Comparison of ENCODE assay signal across 9 mouse cellular contexts in the genomic region with DNA sequence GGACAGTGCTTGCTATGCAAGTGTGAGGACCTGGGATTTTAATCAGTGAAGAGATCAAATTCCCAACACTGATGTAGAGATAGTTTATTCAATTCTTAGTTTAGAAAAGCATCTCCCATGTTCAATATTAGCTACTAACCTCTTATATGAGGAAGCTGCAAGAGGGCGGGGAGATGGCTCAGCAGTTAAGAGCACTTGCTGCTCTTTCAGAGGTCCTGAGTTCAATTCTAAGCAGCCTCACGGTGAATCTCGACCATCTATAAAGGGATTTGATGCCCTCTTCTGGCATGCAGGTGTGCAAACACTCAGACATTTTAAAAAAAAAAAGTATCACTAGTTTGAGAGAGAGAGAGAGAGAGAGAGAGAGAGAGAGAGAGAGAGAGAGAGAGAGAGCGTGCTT. TPM values are rescaled to one million over a fixed set of nuclear protein-coding genes. Genes with fewer than 3 reads are reported as not detected.
DNase-seq lines count a peak whose midpoint lies in the region; ATAC-seq and TF ChIP-seq lines count a peak whose summit lies in the region.
"Had no signal": no experiment of that assay in that cellular context is flagged by ENCODE, and none has a peak within 500 bp of the region (broad histone marks: within the 10 kb centered on the region; RNA-seq: fewer than 3 reads in every experiment).

No protein-coding gene starts in this region.

- H3K36me3 ChIP-seq in kidney, postnatal 0 days (ENCODE audit: insufficient read depth, low read length): no peaks in the 10 kb centered on the region
- H3K36me3 ChIP-seq: neural tube, embryonic 13.5 days had no signal

- no peak for DNase-seq in kidney, postnatal 0 days (ENCODE audit: low spot score)
- no peak for DNase-seq in kidney, postnatal 25 days
- DNase-seq in 3T3-L1 (ENCODE audit: low read depth, low spot score): peak; percentile 68
- peak; percentile 28 to 31 for DNase-seq in B cell, adult 2 months
- DNase-seq in spleen, postnatal 4 days (ENCODE audit: low spot score in 2 of 2): no peak
- no peak for DNase-seq in cerebellum, adult 9-11 months
- DNase-seq: kidney, adult 18-20 months had no signal

- ATAC-seq in kidney, postnatal 0 days (replicated peaks; ENCODE audit: low FRiP score, low read depth): no peak
- ATAC-seq in activated CD4-positive, CD25-positive, alpha-beta regulatory T cell, adult 4 months: peak; percentile 43

- no peaks in the 10 kb centered on the region for H3K4me1 ChIP-seq in kidney, postnatal 0 days (replicated peaks; ENCODE audit: insufficient read depth, low read length)
- H3K4me1 ChIP-seq: neural tube, embryonic 13.5 days had no signal

- H3K4me2 ChIP-seq in kidney, postnatal 0 days (ENCODE audit: low read length): no peak overlapping the region
- H3K4me2 ChIP-seq: neural tube, embryonic 13.5 days had no signal

- no peak overlapping the region for H3K27ac ChIP-seq in kidney, postnatal 0 days
- H3K27ac ChIP-seq: neural tube, embryonic 13.5 days had no signal

- no peak overlapping the region for H3K4me3 ChIP-seq in kidney, postnatal 0 days (replicated peaks; ENCODE audit: low read depth, low read length)
- H3K4me3 ChIP-seq: neural tube, embryonic 13.5 days had no signal

- WGBS in kidney, postnatal 0 days: 40% methylated on average over 4 of the region's 4 CpGs

- no peaks in the 10 kb centered on the region for H3K9me3 ChIP-seq in kidney, postnatal 0 days (replicated peaks; ENCODE audit: low read length)
- H3K9me3 ChIP-seq: neural tube, embryonic 13.5 days had no signal

- H3K9ac ChIP-seq in kidney, postnatal 0 days (ENCODE audit: low read depth, low read length): no peak overlapping the region
- H3K9ac ChIP-seq: neural tube, embryonic 13.5 days had no signal

- peak; percentile 51 for TF ChIP-seq CTCF in kidney, postnatal 0 days (IDR thresholded peaks at IDR 0.05; ENCODE audit: low read depth)

- no peaks in the 10 kb centered on the region for H3K27me3 ChIP-seq in kidney, postnatal 0 days (ENCODE audit: insufficient read depth, low read length)
- H3K27me3 ChIP-seq: neural tube, embryonic 13.5 days had no signal

RNA-seq across cellular contexts. Expression of gene Pnrc1, which starts 0.9 kb away (rescaled TPM):
- 123 and 137 TPM in 2 replicates for polyA plus RNA-seq in kidney, postnatal 0 days (2015; fragmentation: Nextera tagmentation; extraction: Ambion mirVana)
- polyA plus RNA-seq in activated CD4-positive, CD25-positive, alpha-beta regulatory T cell, adult 4 months (2017; shearing (Covaris generic)): 10 to 100 TPM; 76.1 to 91.4 TPM

RNA-seq across cellular contexts. Expression of gene Rngtt, which starts 19.2 kb away (rescaled TPM):
- polyA plus RNA-seq in kidney, postnatal 0 days (2015; fragmentation: Nextera tagmentation; extraction: Ambion mirVana): 14.3 and 17.3 TPM in 2 replicates
- polyA plus RNA-seq in activated CD4-positive, CD25-positive, alpha-beta regulatory T cell, adult 4 months (2017; shearing (Covaris generic)): 10 to 100 TPM; 50.2 to 69.5 TPM

Comparison
In these comparisons a context has a peak if more than half of its experiments do, and no peak if none do; other contexts are left out.
1. DNase-seq: peak in 3T3-L1 (single experiment) and B cell, adult 2 months (2 of 2); none in kidney, postnatal 0 days (single experiment), kidney, postnatal 25 days (0 of 2), spleen, postnatal 4 days (0 of 2) and cerebellum, adult 9-11 months (single experiment).